Mouse (Mus musculus): ENCODE results near the gene Catsper4. TPM values are rescaled to one million over a fixed set of nuclear protein-coding genes. Genes with fewer than 3 reads are reported as not detected.
"Not testable (repeated sequence)": the region's sequence is repeated elsewhere in the genome, so short reads cannot be mapped to it uniquely, and the experiment has no call there.

Catsper4 gene
- polyA plus RNA-seq (2012; rRNA removed), result 1.4 and 1.5 TPM in 2 replicates

DNA sequence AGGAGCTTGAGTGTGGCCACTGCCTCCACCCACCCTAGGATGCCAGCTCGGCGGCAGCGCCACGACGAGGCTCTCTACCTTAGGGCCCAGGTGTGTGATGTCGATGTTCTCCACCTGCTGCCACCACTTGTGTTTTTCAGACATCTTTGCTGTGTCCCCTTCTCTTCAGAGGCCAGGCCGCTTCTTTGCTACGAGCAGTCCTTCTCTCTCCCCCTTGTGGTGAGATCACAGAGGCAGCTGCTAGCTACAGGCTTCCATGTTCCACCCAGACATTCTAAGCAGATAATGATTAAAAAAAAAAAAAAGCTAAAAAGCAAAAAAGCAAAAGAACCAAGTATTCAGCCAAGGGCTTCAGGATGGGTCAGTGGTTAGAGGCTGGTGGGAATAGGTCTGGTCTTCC, at the start of gene Catsper4:
Gene Catsper4 (minus strand): TSS at position 190 of the 400 bp plus-strand sequence.
- WGBS, result 84% methylated on average over 8 of the region's 8 CpGs
- DNase-seq (ENCODE audit: low read depth, low spot score), result no peak

DNA sequence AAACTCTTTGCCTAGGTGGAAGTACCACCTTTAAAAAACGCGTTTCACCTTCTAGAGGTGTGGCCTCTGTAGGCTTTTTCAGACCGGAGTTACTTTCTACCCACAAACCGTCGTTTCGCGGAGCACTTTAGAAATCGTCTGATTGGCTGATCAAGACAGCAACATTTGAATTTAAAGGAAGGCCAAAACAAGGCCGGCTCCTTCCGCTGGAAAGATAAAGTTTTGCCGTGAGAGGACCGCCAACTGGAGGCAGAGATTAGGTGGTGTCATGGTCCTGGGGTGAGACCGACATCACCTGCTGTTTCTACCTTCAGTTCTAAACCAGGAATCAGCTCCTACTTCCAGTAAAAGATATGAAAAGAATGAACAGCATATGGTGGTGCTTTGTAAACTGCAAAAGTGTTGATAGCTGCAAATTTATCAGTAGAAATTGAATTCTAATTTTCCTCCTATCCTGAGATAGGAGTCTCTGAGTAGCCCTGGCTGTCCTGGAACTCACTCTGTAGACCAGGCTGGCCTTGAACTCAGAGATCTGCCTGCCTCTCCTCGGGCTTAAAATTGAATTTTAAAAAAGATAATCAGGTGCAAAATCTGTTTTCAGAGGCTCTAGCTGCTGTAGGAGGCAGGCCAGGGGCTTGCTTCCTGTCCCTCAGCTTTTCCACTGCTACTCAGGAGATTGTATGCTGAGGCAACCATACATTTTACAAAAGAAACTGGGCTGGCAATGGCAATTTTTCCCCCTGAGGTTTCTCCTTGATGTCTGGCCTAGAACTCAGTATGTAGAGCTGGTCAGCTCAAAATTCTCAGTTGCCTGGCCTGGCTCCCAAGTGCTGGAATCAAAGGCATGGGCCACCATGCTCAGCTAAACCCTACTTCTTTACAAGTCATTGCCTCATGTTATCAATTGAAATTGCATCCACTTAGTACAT, 46.5 kb upstream of the Catsper4 start:
- WGBS, result 5% methylated on average over 14 of the region's 14 CpGs

DNA sequence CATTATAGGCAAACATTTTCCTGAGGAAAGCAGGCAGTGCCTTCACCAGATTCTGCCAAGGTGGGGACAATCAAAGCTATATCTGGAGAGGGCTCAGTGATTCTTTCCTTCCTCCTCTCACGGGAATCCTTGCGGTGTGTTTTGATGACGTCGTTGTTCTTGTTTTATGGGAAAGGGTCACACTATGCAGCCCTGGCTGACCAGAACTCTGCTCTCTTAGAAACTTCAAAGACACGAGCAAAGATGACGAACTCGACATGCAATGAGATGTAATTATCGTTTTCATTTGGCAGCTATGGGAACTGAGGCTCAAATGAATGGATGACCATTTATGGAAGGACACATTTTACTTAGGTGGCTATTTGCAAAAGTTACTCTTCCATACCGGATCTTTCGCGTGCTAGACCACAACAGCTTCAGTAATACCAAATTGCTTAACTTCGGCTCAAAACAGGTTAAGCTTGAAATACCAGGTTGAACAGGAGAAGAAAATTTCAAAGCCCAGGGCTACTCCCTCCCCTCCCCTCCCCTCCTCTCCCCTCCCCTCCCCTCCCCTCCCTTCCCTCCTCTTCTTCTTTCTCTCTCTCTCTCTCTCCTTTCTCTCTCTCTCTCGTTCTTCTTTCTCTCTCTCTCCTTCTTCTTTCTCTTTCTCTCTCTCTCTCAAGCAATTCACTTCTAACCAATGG, 45.7 kb upstream of the Catsper4 start:
- no peak for DNase-seq (ENCODE audit: low read depth, low spot score)
- WGBS, result 3% methylated on average over 13 of the region's 13 CpGs

More for the DNA sequence above, 46.5 kb upstream of the Catsper4 start:
- no peak for DNase-seq (ENCODE audit: low read depth, low spot score)

DNA sequence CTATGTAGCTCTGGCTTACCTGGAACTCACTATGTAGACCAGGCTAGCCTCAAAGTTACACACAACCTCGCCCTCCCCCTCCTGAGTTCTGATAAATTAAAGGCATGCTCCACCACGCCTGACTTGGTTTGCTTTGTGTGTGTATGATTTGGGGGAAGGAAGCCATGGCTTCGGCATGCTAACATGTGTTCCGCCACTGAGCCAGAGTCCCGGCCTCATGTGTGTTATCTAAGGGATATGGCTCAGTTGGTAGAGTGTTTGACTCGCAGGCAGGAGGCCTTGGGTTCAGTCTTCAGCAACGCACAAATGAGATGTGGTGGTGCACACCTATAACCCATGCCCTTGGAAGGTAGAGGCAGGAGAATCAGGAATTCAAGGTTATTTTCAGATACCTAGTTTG, 44.8 kb upstream of the Catsper4 start:
- no peak for DNase-seq (ENCODE audit: low read depth, low spot score)
- WGBS, result 89% methylated on average over 7 of the region's 7 CpGs

DNA sequence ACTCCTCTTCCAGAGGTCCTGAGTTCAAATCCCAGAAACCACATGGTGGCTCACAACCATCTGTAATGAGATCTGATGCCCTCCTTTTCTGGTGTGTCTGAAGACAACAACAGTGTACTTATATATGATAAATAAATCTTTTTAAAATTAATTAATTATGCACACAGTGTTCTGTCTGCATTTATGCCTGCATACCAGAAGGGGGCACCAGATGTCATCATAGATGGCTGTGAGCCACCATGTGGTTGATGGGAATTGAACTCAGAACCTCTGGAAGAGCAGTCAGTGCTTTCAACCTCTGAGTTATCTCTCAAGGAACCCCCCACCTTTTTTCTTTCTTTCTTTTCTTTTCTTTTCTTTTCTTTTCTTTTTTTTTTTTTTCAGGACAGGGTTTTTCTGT, 42.4 kb upstream of the Catsper4 start:
- DNase-seq (ENCODE audit: low read depth, low spot score), result not testable (repeated sequence)

DNA sequence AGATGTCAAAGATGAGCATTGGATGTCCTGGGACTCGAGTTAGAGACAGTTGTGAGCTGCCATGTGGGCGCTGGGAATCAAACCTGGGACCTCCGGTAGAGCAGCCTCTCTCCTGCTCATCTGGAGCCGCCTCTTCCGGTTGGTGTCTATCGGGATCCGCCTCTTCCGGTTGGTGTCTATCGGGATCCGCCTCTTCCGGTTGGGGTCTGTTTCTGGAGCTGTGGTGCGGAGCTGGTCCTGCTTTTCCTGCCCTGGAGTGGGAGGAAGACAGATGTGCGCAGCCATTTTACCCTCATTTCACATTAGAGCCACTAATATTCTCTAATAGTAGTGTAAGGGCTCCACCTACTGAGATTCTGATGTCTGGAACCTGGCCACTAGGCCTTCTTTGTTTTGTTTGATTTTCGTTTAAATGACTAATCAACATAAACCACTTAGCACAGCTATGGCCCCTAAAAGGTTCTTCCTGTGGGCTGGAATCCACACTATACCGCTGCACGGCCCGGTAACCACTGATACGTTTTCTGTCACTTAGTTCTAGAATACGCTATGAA, 41.0 kb upstream of the Catsper4 start:
- no peak for DNase-seq (ENCODE audit: low read depth, low spot score)

DNA sequence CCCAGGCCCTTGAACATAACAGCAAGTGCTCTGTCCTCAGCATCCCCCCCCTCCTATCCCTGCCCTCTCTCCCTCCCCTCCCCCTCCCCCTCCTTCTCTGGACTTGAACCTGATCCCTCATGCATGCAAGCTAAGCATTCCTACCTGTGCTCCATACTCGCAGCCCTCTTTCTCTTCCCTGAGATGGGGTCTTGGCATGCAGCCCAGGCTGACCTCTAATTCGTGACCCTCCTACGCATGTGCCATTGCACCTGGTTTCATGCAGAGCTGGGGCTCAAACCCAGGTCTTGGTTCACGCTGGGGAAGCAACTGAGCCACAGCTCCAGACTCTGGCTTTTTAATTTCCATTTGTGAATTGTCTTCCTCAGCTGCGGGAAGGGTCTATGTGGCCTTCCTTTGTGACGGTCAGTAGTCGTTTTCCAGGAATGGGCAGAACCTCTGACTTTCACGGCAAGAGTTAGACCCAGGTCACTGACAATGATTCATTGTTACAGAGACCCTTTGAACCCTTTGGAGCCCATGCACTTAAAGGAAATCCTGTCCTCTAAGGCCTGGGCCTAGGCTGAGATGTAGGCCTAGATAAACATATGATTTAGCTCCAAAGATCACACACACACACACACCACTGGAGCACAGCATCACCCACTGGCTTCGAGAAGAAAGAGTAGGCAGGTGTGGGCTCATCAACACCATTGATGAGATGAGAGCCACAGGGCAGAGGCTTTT, 38.8 kb upstream of the Catsper4 start:
- no peak for DNase-seq (ENCODE audit: low read depth, low spot score)
- WGBS, result 75% methylated on average over 9 of the region's 9 CpGs

More for the DNA sequence above, 41.0 kb upstream of the Catsper4 start:
- WGBS, result 76% methylated on average over 19 of the region's 19 CpGs

DNA sequence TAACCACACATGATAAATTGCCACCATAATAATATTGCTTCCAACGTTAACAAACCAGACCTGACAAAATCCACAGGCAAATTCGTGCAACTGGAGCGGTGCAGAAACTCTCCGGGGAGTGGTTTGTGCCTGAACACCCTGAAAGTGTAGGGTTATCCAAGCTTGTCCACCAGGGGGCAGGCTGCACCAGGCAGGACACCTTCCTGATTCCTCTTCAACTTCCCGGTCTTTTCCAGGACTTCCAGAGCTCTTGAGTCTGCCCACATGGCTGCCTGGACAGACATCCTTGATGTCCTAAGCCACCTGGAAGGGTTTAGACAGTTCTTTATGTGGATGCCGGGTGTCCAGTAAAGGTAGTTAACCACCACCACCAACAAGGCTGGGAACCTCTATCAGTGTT, 36.0 kb upstream of the Catsper4 start:
- DNase-seq (ENCODE audit: low read depth, low spot score), result no peak
- WGBS, result 29% methylated on average over 6 of the region's 6 CpGs

DNA sequence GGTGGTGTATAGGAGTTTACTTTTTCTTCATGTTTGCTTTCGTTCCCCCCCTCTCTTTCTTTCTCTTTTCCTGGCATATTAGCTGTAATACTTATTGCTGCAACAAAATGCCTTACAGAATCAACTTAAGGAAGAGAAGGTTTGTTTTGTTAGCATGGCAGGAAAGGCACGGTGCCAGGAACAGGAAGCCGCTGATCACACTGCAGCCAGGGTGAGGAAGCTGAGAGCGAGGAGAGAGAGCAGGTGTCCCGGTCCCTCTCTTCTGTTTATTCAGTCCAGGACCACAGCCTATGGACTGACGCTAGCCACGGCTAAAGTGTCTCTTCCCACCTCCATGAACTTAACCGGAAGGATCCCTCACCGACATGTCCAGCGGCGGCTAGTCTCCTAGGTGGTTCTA, 31.2 kb upstream of the Catsper4 start:
- no peak for DNase-seq (ENCODE audit: low read depth, low spot score)
- WGBS, result 31% methylated on average over 11 of the region's 11 CpGs

DNA sequence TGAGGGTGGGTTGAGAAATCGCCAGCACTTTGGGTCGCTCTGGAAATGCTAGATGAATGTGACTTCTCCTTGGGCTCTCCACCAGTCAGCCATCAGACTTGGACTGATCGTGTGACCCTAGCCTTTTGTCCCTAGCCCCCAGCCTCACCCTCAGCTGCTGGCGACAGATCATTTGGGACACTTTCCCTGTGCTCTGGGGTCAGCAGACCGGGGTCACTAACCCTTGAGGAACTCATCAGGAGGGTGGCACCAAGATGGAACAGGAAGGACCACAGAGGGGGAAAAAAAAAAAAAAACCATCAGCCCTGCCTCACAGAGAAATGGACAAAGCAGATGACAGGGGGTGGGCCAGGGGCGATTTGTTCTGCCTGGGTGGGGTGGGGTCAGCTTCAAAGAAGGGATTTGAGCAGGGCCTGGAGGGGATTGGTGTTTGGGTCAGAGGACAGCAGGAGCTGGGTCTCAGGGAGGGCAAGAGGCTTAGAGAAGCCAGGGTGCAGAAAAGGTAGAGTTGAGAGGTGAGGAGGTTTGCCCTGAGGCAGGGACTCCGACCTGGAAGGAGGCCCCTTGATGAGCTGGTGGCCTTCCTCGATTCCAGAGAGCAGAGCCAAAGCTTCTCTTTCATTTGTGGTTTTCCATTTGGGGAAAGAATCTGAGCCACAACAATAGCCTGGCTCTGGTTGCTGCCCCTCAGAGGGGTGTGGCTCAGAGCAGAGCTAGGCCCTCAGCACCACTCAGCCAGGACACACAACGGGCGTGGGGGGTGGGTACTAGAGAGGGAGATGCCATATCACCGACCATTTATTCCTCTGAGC, 30.2 kb upstream of the Catsper4 start:
- DNase-seq (ENCODE audit: low read depth, low spot score), result no peak
- WGBS, result 68% methylated on average over 11 of the region's 11 CpGs

DNA sequence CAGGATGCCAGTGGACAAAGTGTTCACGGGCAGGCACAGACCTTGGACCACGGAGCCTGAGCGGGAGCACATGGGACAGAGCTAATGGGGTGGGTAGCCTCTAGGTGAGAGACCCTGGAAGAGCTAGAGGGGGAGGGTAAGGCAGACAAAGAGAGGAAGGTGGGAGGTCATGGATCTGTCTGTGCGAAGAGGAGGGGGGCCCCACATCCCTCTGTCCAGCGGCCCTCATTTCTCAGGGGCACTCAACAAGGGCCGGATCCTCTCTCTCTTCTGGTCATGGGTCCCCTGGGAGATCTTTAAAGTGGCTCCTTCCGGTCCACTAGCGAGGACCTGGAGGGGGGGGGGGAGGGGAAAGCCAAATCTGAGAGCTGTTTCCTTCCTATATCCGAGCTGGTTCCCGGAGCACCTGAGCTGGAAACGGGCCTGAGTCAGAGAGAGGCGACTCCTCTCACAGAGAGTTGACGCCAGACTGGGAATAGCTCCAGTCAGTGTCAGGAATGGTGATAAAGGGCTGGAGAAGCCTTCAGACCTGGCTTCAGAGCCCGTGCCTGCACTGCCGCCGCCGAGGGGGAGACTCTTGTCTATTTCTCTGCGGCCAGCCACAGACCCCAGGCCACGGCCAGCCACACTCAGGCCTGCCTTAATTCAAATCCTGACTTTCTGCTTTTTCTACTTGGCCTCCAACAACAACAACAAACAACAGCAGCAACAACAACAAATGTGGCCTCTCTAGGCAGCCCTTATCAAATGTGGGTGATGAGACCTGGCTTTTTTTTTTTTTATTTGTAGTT, 29.4 kb upstream of the Catsper4 start:
- WGBS, result 66% methylated on average over 19 of the region's 19 CpGs
- no peak for DNase-seq (ENCODE audit: low read depth, low spot score)

DNA sequence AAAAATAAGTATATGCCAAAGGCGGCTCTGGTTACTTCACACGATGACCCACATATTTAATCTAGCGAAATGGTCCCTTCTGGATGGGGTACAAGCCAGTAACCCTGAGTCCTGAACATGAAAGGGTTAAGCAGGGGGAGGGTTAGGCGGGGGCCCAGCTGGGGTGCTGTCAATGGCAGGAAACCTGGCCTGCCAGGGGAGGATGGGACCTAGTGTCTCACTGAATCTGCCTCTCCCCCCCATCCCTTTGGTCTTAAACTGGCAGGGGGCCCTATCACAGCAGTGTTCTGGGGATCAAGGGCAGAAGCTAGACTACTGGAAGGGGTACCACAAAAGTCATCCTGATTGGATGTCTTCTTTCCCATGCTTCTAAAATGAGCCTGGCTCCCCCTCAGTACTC, 28.7 kb upstream of the Catsper4 start:
- no peak for DNase-seq (ENCODE audit: low read depth, low spot score)
- 68% methylated on average over 4 of the region's 4 CpGs for WGBS

DNA sequence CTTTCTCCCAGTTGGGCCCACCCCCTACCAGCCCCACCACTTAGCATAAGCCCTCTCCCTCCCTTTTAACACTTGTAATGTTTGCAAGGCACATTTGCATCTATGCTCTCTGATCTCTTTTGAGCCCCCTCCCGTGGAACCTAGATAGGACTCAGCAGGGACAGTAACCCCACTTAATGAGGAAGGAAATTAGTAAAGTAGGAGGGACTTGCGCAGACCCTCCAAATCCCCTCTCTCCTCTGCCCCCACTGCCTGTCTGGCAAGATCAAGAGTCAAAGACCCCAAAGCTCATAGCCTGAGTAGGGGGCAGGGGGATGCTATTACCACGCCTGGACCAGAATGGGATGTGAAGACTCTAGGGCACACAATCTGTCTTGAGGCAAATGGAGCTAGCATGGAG, 27.7 kb upstream of the Catsper4 start:
- 72% methylated on average over 3 of the region's 3 CpGs for WGBS
- DNase-seq (ENCODE audit: low read depth, low spot score), result no peak

DNA sequence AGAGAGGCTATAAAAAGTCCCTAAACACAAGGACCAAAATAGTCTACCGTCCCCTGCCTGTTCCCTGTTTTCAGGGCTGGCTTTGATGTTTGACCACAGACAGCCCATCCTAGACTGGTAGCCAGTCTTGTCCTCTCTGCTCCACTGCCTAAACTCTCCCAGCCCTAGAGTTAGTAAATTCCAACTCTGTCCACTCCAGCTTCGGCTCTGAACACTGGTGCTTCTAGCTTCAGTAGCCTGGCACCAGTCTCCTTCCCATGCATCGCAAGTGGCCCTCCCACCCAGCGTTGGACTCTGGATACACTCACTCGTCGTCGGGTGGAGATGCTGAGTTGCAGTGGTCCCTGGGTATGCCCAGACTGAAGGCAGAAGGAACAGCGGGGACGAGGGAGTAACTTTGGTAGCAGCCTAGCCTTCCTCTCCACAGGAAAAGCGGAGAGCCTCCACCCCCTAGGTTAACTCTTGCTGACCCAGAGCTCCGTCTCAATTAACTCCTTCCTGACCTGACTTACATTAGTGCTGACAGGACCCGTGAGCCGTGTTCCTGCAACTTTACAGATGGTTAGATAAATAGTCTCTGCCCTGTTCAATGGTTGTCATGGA, 26.6 kb upstream of the Catsper4 start, which contains the start of gene Grrp1:
Gene Grrp1 (minus strand): TSS at position 385 of the 603 bp plus-strand sequence.
- WGBS, result 8% methylated on average over 13 of the region's 13 CpGs
- no peak for DNase-seq (ENCODE audit: low read depth, low spot score)

DNA sequence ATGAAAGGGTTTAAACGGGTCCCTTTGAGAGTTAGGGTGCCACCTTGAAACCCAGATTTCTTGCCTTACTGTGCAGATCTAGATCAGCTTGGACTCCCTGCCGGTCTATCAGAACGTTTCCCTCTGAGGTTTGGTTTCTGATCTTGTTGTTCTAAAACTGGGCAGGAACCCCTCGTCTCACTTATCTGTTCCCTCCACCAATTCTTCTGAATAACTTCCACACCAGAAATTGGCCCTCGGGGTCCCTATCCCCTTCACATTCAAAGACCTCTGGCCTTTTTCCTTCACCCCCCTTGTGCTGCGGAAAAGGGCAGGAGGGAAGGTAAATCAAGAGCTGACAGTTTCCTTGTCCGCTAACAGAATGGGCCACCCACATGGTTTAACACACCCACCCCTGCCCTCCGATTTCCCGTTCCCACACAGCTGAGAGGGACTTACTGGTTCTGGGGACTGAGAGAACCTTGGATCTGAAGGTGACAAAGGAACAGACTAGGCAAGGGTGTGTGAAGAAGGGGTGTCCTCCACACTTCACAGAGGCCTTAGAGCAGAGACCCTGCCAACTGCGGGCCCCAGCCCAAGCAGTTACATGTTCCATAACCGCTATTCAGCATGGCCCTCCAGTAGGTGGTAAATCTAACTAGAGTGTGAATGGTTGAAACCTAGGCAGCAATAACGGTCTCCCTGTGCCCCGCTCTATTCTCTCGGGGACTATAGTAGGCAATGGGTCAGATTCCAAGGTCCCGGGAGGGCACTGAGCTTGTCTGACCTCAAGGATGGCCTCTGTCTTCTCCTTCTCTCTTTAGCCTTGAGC, 25.9 kb upstream of the Catsper4 start:
- WGBS, result 45% methylated on average over 15 of the region's 15 CpGs
- no peak for DNase-seq (ENCODE audit: low read depth, low spot score)

DNA sequence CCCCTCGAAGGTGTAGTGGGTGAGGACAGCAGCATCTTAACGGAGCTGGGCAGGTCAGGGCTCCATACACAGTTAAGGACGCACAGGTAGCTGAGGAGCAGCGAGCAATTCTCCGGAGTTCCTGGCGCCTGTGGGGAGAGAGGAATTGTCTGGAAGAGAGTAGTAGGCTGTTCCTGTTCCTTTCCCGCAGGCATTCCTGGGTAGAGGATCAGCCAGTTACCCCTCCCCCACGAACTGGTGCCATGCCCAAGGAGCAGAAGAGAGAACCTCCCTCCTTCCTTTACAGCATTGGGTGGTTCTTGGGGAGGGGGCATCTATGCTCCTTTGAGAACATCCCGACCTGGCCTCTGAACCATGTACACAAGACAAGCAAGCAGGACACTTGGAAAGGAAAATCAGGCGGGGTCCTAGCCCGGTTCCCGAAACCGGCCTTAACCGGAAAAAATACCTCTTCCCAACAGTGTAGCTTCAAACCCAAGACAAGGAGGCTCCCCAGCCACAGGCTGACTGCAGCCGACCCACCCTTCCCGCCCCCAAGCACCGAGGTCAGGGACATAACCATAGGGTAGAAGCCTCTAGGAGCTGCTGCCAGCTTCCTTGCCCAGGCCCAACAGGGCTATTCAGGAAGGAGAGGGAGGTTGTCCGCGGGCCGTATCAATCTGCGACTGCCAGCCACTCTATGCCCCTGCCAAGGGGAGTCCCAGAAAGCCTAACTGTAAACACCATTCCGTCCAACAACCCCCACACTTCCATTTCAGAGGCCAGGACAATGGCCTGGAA, 25.1 kb upstream of the Catsper4 start:
- WGBS, result 35% methylated on average over 22 of the region's 22 CpGs
- no peak for DNase-seq (ENCODE audit: low read depth, low spot score)

All from large intestine, adult 2 months (tissue).